Mouse (Mus musculus) brain, adult 2 months (tissue): ENCODE measurements around the gene Tekt2.

Source experiments
- DNase-seq: peaks from one replicate; pipeline ENCODE4 v3.0.0; 2011; ENCODE audit warnings: low read depth, low spot score

The Tekt2 gene

DNA sequence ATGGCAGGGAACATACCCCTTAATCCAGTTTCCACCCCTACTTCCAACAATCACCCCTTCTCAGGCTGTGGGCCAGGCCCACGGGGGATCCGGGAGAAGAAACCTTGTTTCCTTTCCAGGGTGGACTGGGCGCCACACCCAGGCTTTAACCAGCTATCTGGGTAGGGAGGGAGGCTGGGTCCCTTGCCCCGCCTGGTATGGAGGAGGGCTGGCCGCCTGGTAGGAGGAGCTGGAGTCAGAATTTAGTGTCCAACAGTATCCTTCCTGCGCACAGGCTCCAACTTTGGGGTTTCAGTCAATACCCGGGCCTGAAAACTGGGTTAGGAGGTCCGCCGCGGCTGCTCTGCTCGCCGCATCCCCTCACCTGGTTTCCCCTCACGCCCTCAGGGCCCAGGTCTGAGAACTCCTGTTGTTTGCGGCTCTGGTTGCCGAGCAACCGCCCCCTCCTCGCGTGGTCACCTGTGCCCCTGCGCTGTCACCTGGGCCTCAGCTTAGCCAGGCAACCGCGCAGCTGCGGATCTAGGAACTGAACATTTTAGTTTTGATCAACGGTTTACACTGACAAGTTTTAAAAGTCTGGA lies at the start of gene Tekt2:
Gene Tekt2 (minus strand): TSS at position 408 of the 581 bp plus-strand sequence.
- no peak for DNase-seq

DNA sequence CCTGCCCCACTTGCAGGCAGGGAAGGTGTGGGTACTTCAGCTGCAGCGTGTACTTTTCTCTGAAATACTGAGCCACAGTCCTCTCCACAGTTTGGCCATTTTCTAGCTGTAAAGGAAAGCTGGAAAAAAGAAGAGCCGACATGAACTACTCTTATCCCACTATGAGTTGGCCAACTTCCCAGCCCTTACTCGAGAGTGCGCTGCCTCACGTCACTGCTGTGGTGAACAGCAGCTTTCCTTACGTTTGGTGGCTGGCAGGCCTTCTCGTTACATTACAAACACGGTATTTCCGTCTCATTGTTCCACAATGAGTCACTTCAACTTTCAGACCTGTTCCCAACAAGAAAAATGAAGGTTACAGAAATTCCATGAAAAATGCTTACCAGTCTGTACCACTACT lies 46.0 kb upstream of the Tekt2 start:
- DNase-seq: peak; percentile 33

DNA sequence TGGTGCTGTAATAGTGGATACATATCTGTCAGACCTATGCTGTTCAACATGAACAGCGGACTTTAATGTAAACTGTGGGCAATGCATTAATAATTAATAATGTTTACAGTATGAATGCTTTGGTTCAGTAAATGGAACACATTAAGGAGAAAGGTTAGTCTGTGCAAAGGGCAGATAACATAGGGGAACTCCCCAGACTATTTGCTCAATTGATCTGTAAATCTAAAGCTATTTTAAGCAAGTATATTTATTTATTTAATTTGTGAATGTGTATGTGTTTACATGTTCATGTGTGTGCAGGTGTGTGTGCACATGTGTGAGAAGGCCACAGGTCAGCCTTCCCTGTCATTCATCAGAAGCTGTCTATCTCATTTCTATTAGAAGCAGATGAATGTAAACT lies 34.6 kb upstream of the Tekt2 start:
- DNase-seq: no peak

DNA sequence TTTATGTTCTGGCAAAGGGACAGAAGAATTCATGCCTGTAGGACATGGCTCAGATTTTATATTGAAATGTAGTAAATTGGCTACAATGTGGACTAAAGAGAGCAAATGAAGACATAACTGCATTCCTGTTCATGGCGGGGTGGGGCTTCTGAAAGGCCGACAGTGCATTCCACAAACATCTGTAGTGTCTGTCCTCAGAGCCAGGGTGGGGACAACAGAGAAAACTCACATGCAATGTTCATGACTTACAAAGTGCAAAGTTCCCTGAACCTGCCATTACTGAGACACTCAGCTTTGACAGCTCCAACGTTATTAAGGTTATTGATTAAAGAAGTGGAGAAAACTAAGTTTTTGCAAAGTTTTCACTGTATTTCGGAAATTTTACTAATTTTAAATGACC lies 18.0 kb upstream of the Tekt2 start:
- DNase-seq: no peak

DNA sequence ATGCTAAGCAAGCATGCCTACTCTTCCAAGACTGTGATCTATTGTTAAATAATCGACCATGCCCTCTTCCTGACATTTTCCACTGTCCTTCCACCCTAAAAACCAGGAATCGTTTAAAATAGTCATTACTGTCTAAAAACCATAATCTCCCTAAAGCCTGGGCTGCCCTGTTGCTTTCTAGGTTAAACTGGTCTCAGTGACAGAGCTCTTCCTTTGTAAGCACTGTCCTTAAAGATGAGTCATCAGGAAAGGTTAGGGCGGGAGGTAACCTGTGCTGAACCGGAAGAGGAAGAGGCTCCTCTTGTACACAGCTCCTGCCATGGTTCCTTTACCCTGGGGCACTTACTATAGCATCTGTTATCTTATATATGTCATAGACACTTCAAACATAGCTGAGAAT lies 14.0 kb upstream of the Tekt2 start:
- no peak for DNase-seq

DNA sequence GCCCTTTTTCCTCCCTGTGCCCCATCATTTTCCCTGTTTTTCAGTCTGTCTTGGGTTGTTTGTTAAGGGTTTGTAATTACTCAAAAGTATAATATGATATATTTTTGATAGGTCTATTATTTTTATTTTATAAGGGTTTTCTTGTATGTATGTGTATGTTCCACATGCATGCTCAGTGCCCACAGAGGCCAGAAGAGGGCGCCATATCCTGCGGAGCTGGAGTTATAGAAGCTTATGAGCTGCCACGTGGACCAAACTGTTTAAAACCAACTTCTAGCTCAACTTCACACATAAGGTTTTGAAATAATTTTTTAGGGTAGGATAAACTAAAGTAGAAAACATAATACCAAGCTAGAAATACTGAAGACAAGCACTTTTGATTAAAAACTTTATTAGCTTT lies 6.9 kb upstream of the Tekt2 start:
- no peak for DNase-seq

DNA sequence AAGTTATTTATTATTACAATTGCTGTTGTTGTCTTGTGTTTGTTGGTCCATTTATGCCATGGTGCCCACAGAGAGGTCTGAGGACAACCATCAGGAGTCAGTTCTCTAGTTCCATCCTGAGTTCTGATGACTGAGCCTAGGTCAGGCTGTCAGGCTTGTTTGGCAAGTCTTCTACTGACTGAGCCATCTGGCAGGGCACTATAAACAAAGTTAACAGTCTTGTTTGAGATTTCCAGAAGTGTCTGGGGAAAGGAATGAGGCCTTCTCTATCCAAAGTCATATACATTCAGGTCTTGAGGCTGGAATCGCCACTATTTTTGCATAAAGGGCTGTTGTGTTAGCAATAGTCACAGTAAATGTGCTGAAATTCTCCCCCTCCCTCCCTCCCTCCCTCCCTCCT lies 6.3 kb upstream of the Tekt2 start:
- no peak for DNase-seq

DNA sequence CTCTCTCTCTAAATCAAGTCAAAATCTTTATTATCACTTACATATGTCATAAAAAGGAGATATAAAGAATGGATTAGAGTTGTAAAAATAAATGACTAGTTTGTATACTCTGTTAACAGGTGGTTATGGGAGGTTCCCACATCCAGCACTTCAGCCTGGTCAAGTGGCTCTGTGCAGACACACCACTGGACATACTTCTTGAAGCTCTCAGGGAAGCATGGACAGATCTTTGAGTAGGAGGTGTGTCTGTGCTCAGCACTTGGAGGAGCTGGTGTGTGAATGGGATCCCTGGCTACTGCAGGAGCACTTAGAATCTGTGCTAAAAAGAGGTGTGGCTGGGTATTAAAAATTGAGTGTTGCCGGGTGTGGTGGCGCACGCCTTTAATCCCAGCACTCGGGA lies 4.8 kb upstream of the Tekt2 start:
- DNase-seq: no peak

DNA sequence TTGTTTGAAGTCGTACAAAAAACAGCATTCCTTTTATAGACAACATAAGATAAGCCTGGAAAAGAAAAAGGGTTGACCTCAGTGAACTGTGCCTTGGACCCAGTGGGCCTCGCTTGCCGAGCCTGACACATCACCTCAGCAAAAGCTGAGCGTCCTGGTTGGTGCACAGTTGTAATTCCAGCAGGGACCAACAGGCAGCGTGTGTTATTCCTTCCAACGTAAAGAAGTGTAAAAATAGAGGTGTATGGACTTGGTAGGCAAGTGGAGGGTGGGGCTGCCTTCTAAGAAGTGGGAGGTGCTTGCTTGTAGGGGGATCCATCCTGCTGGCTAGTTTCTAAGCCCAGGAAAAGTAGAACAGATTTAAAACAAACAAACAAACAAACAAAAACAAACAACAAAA lies 548 bp upstream of the Tekt2 start:
- no peak for DNase-seq

DNA sequence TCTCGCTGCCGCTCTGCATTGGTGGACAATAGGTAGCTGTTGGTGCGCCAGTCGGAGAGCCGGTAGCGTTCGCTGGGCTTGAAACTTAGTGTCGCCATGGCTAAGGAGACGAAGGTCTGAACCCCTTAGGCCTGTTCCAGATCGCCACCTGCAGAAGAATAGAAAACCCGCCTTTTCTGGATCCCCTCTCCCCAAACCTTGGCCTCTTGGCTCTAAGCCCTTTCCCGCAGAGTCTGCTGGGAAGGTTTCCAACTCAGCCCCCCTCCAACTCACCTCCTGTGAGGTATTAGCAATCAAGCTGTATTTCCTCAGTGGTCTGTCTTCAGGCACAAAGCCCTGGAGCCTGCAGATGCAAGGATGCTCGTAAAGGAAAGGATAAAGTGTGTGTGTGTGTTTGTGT lies 627 bp downstream of the Tekt2 start:
- DNase-seq: no peak

DNA sequence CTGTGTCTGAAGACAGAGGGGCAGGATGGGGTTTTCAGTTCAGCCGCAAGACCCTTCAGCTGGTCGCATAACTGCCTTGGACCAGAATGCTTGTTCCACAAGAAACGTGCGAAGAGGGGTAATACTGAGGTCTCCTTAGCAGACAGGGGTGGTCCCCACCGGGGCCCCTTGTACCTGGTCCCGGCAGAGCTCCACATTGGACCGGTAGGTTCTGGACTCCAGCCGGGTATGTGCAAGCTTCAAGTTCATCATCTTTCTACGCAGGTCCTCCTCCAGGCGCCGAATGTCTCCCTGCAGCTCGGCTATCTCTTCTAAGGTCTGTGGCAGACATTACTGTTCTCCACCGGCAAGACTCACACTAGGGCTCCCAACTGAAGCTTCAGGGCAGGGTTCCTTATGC lies 2.8 kb downstream of the Tekt2 start:
- no peak for DNase-seq

DNA sequence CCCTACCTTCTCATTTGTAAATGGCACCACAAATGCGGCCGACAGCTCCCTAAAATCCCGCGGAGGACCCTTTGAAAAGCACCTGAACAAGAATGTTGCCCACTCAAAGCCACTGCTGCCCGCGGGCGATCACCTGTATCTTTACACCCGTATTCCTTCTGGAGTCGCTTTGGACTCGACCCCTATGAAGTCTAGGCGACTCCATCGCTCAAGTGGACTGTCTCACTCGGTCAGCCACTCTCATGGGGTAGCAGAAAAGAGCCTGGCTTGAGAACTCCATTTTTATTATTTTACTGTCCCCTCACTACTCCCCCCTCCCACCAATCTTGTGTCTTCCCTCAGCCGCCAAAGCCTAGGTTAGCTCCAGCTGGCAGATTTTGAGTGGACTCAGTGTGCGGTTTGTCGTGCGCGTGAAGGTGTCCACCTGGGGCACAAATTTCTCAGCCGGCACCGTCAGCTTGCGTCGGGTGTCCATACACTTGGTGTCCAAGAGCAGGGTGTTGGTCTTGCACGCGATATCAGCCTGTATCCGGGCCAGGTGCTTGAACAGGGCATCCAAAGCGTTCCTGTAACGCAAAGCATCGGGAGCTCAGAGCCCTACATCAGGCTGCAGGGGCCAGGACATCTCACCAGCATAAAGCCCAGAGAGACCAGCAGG lies 3.5 kb downstream of the Tekt2 start:
- DNase-seq: no peak

DNA sequence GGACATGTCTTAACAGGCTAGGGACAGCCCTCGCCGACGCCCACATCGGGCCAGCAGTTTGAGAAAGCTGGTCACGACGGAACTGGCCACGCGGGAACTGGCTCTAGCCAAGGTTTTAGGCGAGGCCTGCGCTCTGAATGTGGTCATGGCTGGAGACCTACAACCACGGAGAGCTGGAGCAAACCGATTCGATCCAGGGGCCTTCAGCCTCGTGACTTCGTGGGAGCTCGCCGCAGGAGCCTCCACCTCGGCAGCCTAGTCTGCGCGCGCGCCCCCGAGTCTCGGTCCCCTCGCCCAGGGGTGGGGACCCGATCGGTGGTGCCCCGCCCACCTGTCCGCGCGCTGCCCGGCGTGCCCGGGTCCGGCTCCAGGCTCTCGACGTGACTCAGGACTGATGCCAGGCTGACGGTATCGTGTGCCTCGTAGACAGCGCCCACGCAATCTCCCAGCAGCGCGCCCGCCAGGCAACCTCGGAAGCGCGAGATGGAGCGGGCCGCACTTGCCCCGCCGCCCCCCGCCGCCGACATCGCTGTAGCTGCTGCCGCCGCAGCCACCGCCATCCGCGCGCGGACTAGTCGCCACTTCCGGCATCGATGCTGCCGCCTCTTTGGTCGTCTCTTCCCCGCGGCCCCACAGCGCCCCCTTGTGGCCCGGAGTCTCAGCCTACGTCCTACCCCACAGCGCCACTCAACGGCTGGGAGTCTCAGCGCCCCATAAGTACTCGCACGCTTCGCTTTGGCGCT lies 4.2 kb downstream of the Tekt2 start, which contains the start of gene Adprhl2:
Gene Adprhl2 (minus strand): TSS at position 593 of the 743 bp plus-strand sequence.
- DNase-seq: peak; percentile 99

DNA sequence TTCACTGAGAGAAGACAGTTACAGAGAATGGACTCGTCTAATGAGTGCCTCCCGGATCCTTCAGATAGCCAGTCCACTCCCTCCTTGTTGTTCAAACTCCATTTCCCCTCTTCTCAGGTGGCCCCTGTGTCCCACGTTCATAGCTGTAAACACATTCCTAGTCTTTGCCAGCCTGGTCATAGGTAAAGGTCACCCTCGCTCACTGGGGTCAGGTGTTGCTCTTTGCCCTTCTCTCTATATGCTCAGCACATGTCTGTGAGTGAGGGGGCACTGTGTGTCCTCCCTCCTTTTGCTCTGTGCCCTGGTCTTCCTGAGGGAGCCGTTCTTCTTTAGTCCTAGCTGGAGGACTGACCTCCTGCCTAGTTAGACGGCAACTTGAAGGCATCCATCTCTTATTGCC lies 5.7 kb downstream of the Tekt2 start:
- DNase-seq: no peak

DNA sequence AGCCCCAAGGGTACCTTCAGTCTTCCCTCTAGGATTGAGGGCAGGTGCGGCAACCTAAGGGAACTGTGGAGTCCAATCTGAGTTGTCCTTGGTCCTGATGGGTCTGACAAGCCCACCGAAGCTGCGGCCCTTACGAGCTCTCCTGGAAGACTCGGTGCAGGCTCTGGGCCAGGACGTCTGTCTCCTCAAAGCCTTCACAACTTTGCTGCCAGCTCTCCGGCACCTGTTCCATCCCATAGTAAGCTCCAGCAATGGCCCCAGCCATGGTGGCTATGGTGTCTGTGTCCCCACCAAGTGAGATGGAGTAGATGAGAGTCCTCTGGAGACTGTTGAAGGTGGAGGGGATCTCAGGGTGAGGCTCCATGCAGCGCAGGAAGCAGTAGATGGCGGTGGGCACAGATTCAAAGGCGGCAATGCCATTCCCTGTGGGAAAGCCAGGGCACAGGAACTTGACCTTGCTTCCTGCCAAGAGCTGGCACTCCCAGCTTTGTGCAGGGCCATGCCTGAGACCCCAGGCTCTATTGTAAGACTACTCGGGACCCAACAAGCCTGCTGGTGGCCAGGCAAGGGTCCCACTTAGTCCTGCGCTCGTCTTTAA lies 8.9 kb downstream of the Tekt2 start:
- DNase-seq: no peak

DNA sequence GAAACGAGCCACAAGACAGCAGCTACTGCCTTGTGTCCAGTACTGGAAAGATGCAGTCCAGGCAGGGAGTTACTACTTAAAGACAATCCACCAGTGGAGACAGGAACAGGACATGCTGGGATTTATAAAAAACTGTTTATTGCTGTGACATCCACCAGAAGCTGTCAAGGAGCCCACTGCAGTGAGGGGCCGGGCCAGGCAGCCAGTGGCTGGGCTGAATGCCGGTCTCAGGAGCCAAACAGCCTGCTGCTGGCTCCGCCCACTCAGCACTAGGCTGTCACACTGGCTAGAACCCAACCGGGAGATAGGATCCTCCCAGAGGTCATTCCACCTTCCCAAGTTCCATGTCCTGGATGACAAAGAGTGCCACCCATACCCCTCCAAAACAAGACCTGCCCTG lies 9.6 kb downstream of the Tekt2 start:
- DNase-seq: peak; percentile 60

DNA sequence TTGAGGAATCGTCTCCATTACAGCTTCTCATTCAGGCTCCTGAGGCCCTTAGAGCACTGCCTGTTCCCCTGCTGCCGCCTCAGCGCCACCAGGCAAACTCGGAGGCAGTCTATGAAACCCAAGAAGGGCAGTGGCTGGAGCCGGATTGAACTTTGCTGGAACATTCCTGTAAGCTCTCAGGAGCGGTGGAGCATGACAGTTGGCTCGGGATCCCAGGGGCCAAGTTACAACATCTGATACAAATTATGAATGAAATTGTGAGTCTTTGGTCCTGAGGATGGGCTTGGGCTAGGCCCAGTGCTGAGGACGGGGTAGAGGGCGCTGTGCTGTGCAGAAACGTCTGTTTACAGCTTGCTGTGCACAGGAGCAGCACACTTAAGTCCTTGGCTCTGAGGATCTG lies 11.1 kb downstream of the Tekt2 start:
- DNase-seq: no peak

DNA sequence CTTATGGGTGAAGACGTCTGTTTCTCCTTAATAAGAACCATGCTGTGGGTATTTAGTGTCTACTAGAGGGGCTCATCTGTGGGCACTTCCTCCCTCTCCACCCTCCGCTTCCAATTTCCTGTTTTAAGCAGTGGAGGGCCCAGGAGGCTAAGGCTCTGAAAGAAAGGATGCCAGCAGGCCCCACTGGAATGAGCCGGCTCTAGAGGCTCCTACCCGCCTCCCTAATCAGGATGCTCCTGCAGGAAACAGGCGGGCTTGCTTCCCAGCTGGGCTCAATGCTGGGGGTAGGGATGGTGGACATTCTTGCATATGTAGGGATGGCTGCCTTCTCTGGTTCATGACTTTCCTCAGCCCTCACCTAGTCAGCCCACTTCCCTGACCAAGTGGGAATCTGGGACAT lies 12.3 kb downstream of the Tekt2 start:
- no peak for DNase-seq

DNA sequence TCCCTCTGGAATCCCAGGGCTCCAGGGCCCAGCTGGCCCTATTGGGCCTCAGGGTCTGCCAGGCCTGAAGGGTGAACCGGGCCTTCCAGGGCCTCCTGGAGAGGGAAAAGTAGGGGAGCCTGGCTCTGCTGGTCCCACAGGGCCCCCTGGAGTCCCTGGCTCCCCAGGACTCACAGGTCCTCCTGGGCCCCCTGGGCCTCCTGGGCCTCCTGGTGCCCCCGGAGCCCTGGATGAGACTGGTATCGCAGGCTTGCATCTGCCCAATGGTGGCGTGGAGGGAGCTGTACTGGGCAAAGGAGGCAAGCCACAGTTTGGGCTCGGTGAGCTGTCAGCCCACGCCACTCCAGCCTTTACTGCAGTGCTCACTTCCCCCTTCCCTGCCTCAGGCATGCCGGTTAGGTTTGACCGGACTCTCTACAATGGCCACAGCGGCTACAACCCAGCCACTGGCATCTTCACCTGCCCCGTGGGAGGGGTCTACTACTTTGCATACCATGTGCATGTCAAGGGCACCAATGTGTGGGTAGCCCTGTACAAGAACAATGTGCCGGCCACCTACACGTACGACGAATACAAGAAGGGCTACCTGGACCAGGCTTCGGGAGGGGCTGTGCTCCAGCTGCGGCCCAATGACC lies 13.8 kb downstream of the Tekt2 start:
- no peak for DNase-seq

DNA sequence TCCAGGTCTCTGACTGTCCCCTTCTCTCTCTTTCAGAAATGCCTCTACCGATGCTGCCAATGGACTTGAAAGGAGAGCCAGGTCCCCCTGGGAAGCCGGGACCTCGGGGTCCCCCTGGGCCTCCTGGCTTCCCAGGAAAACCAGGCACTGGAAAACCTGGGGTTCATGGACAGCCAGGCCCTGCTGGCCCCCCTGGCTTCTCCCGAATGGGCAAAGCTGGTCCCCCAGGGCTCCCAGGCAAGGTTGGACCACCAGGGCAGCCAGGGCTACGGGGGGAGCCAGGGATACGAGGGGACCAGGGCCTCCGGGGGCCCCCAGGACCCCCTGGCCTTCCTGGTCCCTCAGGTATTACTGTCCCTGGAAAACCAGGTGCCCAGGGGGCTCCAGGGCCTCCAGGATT lies 15.1 kb downstream of the Tekt2 start:
- DNase-seq: no peak

DNA sequence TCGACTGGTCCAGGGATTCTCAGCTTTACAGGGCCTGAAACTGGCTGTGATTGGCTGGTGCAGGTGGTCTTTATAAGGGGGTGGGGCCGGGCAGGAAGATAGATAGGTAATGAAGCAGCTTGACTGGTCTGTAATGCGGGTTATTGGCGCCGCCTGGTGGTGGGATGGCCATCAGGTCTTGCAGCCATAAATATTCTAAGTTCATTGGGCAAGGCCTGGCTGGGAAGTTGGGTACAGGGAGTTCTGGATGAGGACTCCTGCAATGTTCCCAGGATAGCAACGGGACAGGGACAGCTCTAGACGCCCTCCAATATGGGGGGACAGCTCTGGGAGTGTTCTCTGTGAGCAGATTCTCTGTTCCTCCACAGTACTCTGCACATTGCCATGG lies 15.6 kb downstream of the Tekt2 start:
- peak; percentile 94 for DNase-seq

DNA sequence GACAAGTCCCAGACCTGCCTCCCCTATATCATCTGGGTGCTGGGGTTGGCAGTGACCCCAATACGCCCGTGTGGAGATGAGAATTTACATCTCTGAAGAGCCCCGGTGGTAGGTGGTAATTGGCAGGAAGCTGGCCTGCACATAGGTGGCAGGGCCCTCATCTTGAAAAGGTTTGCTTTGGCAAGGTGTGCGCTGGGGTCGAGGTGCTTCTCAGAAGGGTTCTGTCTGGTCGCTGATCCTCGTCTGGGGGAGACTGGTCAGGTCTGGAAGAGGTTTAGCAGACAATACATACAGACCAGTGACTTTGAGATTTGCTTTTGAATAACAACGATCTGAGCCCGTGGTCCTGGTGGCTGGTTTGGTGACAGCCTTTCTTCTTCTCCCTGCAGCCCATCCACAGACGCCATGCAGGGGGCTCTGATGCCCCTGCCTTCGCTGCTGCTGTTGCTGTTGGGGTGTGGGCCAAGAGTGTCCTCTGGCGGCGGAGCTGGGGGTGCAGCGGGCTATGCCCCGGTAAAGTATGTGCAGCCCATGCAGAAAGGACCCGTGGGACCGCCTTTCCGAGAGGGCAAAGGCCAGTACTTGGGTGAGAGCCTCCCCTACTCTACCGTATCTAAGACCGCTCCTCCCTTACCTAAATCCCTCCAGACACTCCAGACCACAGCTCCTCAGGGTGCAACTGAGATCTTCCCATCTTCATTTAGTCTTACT lies 16.1 kb downstream of the Tekt2 start:
- DNase-seq: no peak
